Mouse (Mus musculus) layer of hippocampus, adult 2 months (tissue): ENCODE data around the gene Hexim2. TPM values are rescaled to one million over a fixed set of nuclear protein-coding genes. Genes with fewer than 3 reads are reported as not detected.
A peak's percentile ranks its signal among the peaks of the same experiment; 100 is the strongest.

Experiments used
- DNase-seq, 2 experiments: peaks; one replicate each; pipeline ENCODE4 v3.0.0; 2022; ENCODE audit warnings: low spot score in 2 of 2
- H3K27ac ChIP-seq: fragments of 200-600 bp; 2 replicates; pipeline ENCODE4 v1.8.1; 2022
- H3K4me3 ChIP-seq: fragments of 200-600 bp; 2 replicates; pipeline ENCODE4 v1.8.1; 2022; ENCODE audit warnings: mild to moderate bottlenecking
- CTCF ChIP-seq: fragments of 200-600 bp; conservative IDR thresholded peaks from 2 replicates; pipeline ENCODE4 v1.8.1; 2022; ENCODE audit warnings: antibody characterized with exemption, mild to moderate bottlenecking, moderate library complexity
- total RNA-seq, 2 experiments: library from RNA; stranded (reverse); gene quantifications; 2 replicates each; pipeline ENCODE4 v1.2.3; 2021

The Hexim2 gene
- total RNA-seq, 2 experiments from 2014 or later = 9.7 to 16.0 TPM

DNA sequence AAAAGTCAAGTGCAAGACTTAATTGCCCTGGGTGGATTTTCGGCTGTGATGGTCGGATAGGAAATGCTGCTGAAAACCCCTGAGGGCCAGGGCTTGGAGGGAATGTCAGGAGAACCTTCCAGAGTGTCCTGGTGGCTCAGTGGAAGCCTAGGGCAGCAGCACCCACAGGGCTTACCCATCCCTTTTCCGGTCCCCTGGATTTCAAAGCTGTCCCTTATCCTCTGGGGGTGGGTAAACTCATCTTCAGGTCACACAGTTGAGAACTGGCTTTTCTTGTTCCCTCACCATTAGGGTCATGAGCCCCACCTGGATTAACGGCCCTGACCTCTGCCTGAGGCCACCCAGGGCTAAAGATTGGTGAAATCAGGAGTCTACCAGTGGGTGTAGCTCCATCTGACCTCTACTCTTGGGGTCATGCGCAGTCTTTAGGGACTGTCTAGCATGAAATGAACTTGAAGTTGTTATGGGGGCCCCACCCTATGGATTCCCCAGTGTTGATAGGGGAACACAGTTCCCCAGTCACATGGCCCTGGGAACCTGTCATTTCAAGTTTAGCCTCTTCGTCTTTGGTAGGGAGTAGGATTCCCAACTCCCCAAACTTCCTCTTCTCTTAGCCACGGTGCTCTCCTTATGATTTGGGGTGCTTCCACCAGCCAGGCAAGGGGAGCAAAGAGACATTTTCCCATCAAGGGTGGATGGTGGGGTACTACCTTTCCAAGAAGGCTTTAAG, 41.0 kb downstream of the Hexim2 start:
- H3K4me3 ChIP-seq = peak overlapping the region; percentile 57
- H3K27ac ChIP-seq = peak overlapping the region; percentile 97
- TF ChIP-seq CTCF = no peak
- no peak for DNase-seq

- no peak for DNase-seq
- Histone ChIP-seq H3K27ac (peak overlapping the region; percentile 97), H3K4me3 (peak overlapping the region; percentile 37)
- TF ChIP-seq CTCF = no peak
Measured at GRCm38 (mm10) chr11:103173771-103174344, 41.6 kb downstream of the Hexim2 start.

GRCm38 (mm10) chr11:103174411-103174832, 42.2 kb downstream of the Hexim2 start:
- DNase-seq = no peak
- TF ChIP-seq CTCF = no peak
- peak overlapping the region; percentile 97 for H3K27ac ChIP-seq
- no peak overlapping the region; the same call in 1 of the 2 replicates for H3K4me3 ChIP-seq

DNA sequence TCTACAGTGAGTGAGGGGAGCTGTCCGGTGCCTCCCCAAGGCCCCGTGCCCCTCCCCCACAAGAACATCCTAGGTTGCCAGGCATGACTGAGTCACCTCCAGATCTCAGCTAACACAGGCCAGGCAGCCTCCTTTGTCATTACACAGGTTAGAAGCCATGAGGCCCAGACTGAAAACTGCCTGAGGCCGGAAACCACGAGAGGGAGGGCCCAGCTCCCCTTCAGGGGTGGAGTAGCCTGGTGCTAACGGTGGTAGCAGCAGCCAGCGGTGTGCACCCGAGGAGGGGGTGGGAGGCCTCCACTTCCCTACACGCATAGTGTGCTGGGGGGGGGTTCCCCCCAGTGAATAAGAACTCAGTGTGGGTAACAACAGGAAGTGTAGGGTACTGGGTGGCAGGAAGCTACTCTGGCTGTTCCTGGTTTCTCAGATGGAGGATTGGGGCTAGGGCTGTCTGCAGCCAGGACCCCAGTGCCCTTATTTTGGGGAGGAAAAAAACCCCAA, 42.7 kb downstream of the Hexim2 start:
- H3K4me3 ChIP-seq = no peak overlapping the region
- H3K27ac ChIP-seq = peak overlapping the region; percentile 97; the same call in 1 of the 2 replicates
- DNase-seq = no peak
- TF ChIP-seq CTCF = no peak

GRCm38 (mm10) chr11:103175688-103176442, 43.6 kb downstream of the Hexim2 start:
- DNase-seq = no peak
- 0 out of 2 replicates have a peak overlapping the region, but pooled peaks have one; percentile 11 for H3K27ac ChIP-seq
- no peak for TF ChIP-seq CTCF
- no peak overlapping the region for H3K4me3 ChIP-seq

DNA sequence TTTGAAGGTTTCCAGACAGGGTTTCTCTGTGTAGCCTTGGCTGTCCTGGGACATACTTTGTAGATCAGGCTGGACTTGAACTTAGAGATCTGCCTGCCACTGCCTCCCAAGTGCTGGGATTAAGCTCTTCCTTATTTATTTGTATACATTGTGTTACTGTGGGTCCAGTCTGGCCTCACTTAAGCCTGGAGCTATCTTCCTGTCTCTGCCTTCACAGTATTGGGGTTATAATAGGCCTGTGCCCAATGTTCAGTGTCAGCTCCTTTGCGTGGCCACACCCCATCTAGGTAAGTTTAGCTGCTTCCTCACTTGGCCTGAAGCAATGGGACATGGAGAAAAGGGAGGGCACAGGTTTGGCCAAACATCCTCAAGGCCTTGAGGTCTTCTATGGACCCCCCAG, 44.3 kb downstream of the Hexim2 start:
- peak overlapping the region; percentile 51; the same call in 1 of the 2 replicates for H3K27ac ChIP-seq
- DNase-seq = no peak
- TF ChIP-seq CTCF = no peak

DNA sequence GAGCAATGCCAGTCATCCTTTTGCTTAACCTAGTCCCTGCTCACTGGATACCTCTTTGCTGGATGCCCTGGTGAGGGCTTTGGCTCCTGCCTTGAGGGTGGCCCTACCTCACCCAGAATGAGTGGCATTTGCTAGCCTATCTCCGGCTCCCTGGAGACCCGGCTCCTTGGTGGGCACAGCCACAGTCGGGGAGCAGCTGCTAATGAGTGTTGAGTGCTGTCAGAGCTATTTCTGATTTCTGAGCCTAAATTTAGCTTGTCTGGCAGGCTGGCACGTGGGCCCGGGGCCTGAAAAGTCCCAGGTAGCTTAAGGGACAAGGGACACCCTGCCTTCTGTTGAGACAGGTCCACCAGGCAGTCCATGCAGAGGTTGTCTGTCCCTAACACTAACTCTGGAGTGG, 45.0 kb downstream of the Hexim2 start:
- H3K27ac ChIP-seq = peak overlapping the region; percentile 51; the same call in 1 of the 2 replicates
- H3K4me3 ChIP-seq = no peak overlapping the region; the same call in 1 of the 2 replicates
- no peak for DNase-seq
- no peak for TF ChIP-seq CTCF

More for the DNA sequence above, 44.3 kb downstream of the Hexim2 start:
- H3K4me3 ChIP-seq = no peak overlapping the region

DNA sequence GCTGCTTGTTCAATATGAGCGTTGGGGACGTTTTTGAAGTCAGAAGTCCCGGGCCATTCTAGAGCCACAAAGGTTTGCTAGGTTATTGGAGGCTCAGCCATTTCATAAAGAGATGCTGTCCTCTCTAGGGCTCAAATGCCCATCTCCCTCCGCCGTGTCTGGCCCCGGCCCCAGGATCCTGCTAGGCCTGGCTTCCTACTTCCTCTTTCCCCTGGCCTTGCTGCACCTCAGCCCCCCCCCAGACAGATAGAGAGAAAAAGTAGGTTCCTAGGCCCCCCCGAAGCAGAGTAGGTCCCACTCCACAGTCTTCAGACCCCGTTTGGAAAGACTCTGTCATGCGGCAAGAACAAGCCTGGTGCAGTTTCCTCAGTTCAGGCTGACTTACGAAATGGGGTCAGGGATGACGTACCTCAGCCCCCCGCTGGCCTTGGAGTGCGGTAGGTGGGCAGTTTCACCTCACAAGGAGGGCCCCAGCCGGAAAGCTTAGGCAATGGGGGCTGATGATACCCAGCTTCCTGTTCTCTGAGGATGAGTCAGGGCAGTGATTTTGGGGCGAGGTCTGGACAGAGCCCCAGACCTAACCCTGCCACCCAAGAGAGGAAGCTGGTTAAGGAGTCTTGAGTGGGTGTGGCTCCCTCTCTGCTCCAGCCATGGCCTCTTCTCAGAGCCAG, 45.7 kb downstream of the Hexim2 start:
- no peak for TF ChIP-seq CTCF
- DNase-seq = no peak
- H3K4me3 ChIP-seq = no peak overlapping the region

DNA sequence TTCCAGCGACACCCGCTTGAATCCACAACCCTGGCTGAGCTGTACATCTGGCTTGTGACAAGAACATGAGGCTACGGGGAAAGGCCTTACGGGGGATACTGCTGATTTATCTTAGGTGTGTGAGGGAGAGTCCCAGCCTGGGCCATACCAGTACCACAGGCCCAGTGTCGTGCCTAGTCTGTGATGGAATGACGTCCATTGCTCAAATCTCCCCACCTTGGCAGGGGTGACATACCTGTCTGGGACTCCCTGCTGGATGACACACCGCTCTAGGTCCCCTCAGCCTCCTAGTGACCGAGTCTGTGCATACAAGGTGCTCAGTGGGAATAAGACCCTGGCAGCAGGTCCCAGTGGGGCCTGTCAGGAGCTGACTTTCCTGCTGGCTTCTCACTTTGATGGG, 46.5 kb downstream of the Hexim2 start:
- H3K4me3 ChIP-seq = no peak overlapping the region
- no peak for DNase-seq
- H3K27ac ChIP-seq = no peak overlapping the region
- no peak for TF ChIP-seq CTCF

More for the DNA sequence above, 45.7 kb downstream of the Hexim2 start:
- no peak overlapping the region for H3K27ac ChIP-seq

DNA sequence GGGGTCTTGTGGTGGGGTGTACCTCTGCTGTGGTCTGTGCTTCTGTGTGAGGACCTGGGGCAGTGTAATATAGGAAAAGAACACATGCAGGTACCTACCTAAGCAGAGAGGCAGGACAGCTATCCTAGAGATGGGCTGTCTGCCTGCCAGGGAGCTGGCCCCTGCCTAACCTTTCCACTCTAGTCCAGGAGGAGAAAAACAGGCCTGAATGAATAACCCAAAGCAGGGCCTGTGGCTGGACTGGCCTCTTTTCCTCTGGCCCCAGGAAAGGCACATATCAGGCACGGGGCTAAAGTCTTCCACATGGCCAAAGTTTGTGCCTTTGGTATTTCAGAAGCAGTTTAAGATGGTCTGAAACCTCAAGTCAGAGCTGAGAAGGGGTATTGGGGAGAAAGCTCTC, 48.2 kb downstream of the Hexim2 start:
- DNase-seq = no peak
- no peak overlapping the region for H3K4me3 ChIP-seq
- H3K27ac ChIP-seq = no peak overlapping the region
- no peak for TF ChIP-seq CTCF

DNA sequence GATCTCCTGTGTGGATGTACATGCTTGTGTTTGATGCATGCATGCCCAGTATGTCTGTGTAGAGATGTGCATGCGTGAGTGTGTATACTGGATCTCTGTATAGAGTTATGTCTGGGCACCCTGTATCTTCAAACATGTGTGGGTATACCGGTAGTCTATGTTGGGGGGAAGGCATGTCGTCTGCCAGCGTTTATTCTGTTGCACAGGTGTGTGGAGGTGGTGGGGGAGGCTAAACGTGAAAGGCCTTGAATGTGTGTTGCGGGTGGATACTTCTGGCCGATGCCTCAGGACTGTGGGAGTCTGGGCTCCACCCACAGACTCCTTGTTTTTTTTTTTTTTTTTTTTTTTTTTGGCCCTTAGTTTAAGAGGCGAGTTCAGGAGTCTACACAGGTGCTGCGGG, 49.1 kb downstream of the Hexim2 start:
- TF ChIP-seq CTCF = no peak
- DNase-seq = no peak

GRCm38 (mm10) chr11:103181911-103182310, 49.7 kb downstream of the Hexim2 start:
- H3K4me3 ChIP-seq = no peak overlapping the region
- H3K27ac ChIP-seq = peak overlapping the region; percentile 10; the same call in 1 of the 2 replicates
- DNase-seq = no peak
- TF ChIP-seq CTCF = no peak

More for the DNA sequence above, 49.1 kb downstream of the Hexim2 start:
- H3K4me3 ChIP-seq = no peak overlapping the region
- no peak overlapping the region for H3K27ac ChIP-seq
